Mouse (Mus musculus): Measurements from ENCODE around the gene Gimap8.

Gimap8 gene

DNA sequence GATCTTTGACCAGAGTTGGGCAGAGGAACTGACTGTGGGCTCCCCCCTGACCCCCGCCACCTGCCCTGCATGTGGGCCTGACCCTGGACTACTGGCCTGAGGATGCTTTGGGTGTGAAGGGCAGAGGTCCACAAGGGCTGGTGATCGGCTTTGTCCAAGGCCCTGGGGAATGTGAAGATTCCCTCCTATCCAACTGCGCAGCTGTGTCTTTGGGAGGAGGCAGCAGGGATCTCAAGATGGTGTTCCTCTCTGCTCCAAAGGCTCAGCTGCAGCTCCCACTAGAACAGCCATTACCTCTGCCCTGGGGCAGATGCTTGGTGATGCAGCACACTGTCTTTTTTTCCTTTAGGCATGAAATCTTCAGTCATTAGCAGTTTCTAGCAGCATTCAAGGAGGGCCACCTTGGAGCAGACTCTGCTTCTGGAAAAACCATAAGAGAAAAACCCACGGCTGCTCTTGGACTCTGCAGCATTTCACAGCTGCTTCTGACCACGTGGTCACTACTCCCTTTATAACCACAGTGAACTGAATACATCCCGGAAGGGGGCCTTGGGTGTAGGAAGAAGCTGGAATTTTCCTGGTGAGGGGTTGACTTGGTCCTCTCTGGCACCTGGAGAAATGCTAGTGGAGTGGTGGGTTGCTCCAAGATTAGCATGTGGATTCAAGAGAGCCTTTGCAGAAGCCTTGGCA is 9.1 kb upstream of the Gimap8 start:
- no peak for DNase-seq (ENCODE audit: low spot score)

GRCm38 (mm10) chr6:48638553-48638952 is 8.5 kb upstream of the Gimap8 start:
- DNase-seq (ENCODE audit: low spot score), result no peak

GRCm38 (mm10) chr6:48641391-48641790 is 5.6 kb upstream of the Gimap8 start:
- DNase-seq (ENCODE audit: low spot score), result no peak

DNA sequence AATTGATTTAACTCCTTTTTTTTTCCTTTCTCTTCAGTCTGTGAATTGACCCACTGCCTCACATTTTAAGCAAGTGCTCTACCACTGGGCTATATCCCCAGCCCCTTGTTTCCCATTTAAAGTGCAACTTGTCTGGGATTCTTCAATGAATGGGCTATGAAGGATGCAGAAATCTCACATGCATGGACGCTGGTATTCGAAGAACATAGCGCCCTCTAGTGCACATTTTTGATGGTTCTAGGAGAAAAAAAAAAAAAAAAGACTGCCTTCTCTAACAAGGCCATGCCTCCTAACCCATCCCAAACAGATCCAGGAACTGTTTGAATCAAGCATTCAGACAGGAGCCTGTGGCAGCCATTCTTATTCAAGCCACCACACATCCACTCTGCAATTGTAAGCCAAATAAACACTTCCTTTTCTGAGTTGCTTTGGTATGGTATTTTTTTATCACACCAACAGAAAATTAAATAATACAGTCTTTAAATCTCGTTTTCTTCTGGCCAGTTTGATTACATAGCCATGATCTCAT is 4.2 kb upstream of the Gimap8 start:
- DNase-seq (ENCODE audit: low spot score), result peak; percentile 88

DNA sequence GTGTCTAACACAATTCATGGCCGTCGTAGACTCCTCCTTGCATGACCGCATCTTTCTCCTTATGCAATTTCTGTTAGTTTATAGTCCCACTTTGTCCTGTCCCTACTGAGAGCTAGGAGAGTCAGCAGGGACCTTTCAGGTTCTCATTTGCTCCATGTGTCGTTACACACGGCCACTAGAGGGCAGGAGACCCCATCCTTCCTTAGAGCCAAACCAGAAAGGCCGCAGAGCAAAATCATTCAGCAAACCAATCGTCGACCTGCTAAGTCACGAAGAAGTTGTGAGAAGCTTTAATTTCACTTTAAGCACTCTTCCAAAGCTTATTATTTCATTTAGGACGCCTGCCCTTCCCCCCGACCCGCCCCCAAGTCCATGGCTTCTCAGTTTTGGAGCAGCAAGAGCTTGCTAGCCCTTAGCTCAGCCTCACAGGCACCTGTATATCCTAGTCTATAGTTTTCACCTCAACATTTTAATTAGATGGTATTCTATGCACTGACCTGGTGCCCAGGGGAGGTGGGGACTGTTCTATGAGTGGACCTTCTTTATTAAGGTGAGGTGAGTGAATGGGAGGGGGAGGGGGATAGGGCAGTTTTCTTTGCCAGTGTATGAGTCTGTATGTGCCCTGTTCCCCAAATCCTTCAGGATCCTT is 1.2 kb upstream of the Gimap8 start:
- peak; percentile 84 for DNase-seq (ENCODE audit: low spot score)

- DNase-seq (ENCODE audit: low spot score), result no peak
These were observed 734 bp upstream of the Gimap8 start for GRCm38 (mm10) chr6:48646309-48646690.

DNA sequence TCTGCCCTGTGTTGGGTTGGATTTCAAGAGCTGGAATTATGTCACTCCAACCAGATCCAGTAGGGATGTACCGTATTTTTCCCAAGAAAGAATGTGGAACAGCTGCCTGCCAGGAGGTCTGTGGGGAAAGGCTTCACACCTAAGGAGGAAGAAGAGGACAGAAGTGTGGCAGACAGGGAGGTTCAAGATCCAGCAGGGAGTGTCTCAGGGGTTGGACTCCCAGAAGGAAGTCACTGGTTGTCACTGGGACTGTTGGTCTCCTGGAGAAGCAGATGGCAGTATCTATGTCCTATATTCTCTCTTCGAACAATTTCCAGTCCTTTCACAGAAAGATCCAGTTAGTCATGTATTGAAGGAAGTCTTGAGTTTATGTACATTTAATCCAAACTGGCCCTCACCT is 577 bp downstream of the Gimap8 start:
- DNase-seq (ENCODE audit: low spot score), result no peak

DNA sequence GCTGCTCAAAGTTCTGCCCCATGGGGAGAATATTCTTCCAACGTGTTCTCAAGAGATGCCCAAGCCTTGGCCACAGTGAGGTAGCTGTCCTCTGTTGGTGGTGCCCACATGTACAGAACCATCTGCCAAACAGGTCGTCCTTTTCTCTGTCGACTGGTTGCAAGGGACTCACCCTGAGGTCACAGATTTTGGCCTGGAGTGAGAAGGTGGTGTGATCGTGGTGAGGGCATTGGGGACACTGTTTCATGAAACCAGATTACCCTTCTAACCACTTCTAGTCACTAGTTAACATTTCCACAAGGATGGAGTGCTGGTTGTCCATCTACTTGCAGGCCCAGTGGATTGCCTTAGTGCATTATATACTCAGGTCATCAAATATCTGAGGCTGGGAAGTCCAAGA is 1.7 kb downstream of the Gimap8 start:
- no peak for DNase-seq (ENCODE audit: low spot score)

GRCm38 (mm10) chr6:48650041-48650440 is 3.0 kb downstream of the Gimap8 start:
- no peak for DNase-seq (ENCODE audit: low spot score)

DNA sequence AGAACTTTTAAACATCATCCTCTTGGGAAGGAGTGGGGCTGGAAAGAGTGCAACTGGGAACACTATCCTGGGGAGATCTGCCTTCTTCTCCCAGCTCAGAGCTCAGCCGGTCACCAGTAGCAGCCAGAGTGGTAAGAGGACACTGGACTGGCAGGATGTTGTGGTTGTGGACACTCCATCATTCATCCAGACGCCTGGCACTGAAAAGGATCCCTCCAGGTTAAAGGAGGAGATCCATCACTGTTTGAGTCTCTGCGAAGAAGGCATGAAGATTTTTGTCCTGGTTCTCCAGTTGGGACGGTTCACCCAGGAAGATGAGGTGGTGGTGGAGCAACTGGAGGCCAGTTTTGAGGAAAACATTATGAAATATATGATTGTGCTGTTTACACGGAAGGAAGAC is 11.7 kb downstream of the Gimap8 start:
- DNase-seq (ENCODE audit: low spot score), result no peak

DNA sequence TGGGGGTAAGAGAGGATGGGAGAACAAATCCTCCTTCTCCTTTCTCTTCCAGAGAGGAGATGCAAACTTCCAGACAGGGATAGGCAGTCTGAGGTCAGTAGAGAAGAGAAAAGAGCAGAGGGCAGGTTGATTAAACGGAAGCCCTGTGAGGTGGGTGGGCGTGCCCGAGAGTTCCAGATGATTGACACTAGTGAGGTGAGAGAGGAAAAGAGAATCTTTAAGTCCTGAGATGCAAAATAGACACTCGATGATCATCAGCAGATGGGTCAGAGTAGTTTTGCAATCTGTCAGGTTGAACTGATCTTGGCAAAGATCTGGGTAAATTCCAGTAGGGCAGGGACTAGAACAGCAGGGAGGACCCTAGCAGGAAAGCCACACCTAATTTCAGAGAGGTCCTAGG is 17.7 kb downstream of the Gimap8 start:
- DNase-seq (ENCODE audit: low spot score), result no peak

GRCm38 (mm10) chr6:48665471-48665870 is 18.4 kb downstream of the Gimap8 start:
- DNase-seq (ENCODE audit: low spot score), result no peak

DNA sequence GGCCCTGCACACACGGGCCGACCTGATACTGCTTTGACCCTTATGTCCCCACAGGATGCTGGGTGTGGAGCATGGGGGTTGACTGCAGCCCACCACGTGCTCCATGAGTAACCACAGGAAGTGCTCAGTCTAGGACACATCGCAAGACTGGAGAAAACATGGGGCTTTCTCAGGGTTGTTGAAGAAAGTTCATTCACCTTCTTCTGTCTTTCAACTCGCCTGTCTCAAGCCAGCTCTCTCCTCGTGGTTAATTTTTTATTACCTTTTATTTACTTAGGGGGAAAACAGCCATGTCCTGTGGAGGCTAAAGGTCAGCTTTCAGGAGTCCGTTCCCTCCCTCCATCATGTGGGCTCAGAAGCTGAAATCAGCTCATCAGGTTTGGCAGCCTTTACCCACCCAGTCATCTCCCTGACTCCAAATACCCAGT is 19.1 kb downstream of the Gimap8 start:
- no peak for DNase-seq (ENCODE audit: low spot score)

DNA sequence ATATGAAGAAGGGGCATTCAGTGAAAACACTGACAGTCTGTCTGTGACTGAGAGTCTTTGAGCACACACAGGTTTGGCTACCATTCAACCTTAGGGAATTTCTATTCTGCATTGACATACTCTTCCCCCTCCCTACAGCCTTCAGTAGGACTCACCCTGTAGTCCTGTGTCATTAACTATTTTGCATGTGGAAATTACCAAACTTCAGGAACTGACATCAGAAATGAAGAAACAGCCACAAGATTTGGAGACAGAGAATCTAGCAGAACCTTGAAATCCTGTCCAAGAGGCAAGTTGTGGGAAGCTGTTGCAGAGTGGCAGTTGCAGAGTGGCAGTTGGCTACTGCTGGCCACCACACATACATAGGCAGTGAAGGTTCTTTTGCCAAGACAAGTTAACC is 21.0 kb downstream of the Gimap8 start:
- DNase-seq (ENCODE audit: low spot score), result no peak

- no peak for DNase-seq (ENCODE audit: low spot score)
These were observed 22.5 kb downstream of the Gimap8 start for GRCm38 (mm10) chr6:48669446-48669969.

GRCm38 (mm10) chr6:48674291-48675058 is 27.4 kb downstream of the Gimap8 start:
- DNase-seq (ENCODE audit: low spot score), result no peak

DNA sequence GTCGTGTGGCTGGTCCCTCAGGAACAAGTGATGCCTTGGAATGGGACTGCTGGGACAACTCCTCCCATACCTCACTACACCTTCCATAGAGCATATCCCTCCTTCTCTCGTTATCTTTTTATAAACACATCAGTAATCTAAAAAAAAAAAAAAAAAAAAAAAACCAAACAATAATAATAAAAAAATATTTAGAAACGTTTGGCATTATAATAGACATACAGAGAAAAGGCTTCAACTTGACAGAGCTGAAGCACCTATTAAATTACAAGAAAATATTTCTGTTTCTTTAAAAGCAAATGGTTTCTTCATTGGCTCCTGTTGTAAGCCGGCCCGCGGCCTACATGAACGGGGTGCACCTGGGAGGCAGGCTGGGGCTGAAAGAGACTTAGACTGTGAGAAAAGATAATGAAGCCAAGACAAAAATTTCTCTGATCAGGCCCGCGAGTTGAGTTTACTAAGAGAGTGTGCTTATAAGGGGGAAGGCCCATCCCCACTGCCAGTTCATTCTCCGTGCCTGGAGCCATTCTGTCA is 28.4 kb downstream of the Gimap8 start:
- peak; percentile 8 for DNase-seq (ENCODE audit: low spot score)

DNA sequence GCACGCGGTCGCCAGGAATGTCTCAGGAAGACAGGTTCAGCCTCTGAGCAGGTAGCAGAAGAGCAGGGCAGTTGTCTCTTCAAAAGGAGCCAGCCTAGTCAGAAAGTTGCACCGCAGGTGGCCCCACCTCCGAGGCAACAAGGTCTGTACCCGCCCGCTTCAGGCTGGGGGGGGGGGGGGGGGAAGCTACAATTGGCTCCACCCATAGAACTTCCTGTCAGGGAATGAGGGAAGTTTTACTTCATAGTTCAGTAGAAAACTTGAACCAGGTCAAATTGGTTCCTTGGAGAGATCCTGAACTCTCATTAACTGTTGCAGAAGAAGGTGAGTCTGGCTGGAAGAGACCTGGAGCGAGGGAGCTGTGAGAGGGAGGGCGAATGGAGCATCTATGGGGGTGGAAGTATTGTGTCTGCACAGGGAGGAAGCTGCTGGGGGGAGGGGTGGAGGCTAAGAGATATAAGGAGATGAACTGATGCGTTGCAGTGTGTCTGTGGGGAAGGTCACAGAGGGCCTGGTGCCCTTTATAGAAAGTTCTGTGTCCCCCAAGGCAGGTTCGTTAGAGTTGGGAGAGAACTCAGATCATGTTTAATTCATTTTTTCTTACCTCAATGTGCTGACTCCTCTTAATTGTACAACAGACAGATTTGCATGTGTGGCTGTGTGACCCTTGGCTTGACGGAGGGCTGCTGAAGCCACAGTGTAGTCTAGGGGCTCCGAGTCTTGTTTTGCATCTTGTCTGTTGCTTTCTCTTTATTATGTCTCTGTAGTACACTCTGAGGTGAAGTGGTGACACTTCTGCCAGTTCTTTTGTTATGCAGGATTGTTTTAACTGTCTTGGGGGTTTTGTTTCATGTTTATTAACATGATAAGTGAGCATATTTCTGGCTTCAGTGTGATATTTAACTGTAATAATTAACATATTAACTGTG is 29.2 kb downstream of the Gimap8 start, which contains the start of gene Gimap9:
Gene Gimap9, plus strand, starts transcription at position 199 of the 929 bp plus-strand sequence.
- DNase-seq (ENCODE audit: low spot score), result peak; percentile 35

- no peak for DNase-seq (ENCODE audit: low spot score)
These were observed 29.9 kb downstream of the Gimap8 start for GRCm38 (mm10) chr6:48676860-48677415.

- DNase-seq (ENCODE audit: low spot score), result no peak
These were observed 30.7 kb downstream of the Gimap8 start for GRCm38 (mm10) chr6:48677492-48678345.

All from adipocyte (in vitro differentiated cells).